Mouse (Mus musculus) thymus, adult 2 months (tissue): ENCODE results near the gene Dna2.

Source experiments
- CTCF ChIP-seq: fragments of 200-500 bp; IDR thresholded peaks from 2 replicates; pipeline ENCODE4 v1.5.1; 2012; ENCODE audit warnings: mild to moderate bottlenecking, control low read depth, low read length, moderate library complexity, borderline replicate concordance; ENCODE audit not compliant: control insufficient read depth, poor library complexity, insufficient read depth; ENCODE audit errors: extremely low read depth
- POLR2A ChIP-seq: fragments of 200-500 bp; IDR thresholded peaks from 2 replicates; pipeline ENCODE4 v1.6.1; 2012; ENCODE audit warnings: mild to moderate bottlenecking, low read length, control low read depth, moderate library complexity; ENCODE audit not compliant: control insufficient read depth, poor library complexity, insufficient read depth; ENCODE audit errors: extremely low read depth

GRCm38 (mm10) chr10:62919925-62920765 is 26.7 kb upstream of the Dna2 start, which contains the start of gene Slc25a16:
- no peak for TF ChIP-seq CTCF
- peak; percentile 56 for TF ChIP-seq POLR2A
